Mouse (Mus musculus): Measurements from ENCODE around the gene Glra1. TPM values are rescaled to one million over a fixed set of nuclear protein-coding genes. Genes with fewer than 3 reads are reported as not detected.

Gene Glra1
- total RNA-seq, 2 experiments from 2014 or later: 1.5 to 2.1 TPM

DNA sequence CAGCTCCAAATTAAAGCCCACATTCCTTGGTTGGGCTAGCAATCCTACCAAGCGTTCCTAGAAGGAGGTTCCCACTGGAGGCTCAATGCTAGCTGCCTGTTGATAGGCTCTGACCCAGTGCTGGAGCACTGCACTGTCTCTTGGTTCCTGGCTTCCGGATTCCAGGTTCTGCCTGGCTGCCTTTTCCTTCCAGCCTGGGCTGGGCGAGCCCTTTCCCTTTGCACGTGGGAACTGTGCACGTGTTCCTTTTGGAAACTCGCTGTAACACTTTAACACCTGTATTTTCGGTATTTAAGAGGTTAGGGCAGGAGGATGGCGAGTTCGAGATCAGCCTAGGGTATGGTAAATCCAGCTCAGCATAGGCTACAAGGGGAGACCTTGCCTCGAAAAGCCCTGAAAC, 140.0 kb downstream of the Glra1 start:
- Histone ChIP-seq H3K4me3 (peak overlapping the region; percentile 67; the same call in 1 of the 2 replicates), H3K27ac (peak overlapping the region; percentile 95)
- DNase-seq (ENCODE audit: extremely low spot score in 1 of 2, low spot score in 2 of 2): no peak
- intact Hi-C loops (cut with DNase I): no loop called here
- no peak for TF ChIP-seq CTCF (IDR thresholded peaks at IDR 0.05)

DNA sequence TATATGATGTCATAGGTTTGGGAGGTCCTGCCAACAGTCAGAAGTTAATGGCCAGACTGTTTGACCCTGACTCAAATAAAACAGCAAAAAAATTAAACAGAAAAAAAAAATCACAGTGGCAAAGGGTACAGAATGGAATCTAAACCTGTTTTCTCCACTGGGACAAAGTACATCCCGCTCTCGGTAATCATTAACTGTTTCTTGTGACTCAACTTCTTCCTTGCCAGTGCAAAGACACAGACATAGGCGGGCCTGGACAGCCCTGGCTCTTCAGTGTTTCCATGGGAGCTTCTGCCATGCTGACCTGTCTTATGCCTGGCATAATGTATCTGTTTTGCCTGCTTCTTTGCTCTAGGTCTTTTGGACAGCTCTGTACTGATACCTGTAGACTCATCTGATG, 142.8 kb downstream of the Glra1 start:
- no peak for TF ChIP-seq CTCF (IDR thresholded peaks at IDR 0.05)
- H3K4me3 ChIP-seq: no peak overlapping the region
- DNase-seq (ENCODE audit: extremely low spot score in 1 of 2, low spot score in 2 of 2): no peak
- no peak overlapping the region for H3K27ac ChIP-seq
- intact Hi-C loops (cut with DNase I): no loop called here

DNA sequence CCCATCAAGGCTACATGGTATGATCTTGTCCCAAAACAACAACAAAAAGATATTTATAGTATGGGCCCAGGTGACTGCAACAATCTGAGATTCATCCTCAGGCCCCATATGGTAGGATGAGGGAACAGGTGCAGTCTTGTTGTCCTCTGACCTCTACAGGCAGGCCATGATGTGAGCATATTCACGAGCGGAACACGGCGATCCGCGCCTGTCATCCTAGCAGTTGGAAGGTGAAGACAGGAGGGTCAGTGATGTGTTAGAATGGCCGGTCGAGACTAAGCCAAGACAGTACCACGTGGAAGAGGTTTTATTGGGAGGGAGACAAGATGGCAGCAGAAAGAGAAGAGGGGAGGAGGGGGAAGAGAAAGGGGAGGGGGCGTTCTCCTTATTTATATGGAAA, 143.3 kb downstream of the Glra1 start:
- intact Hi-C loops (cut with DNase I): no loop called here
- TF ChIP-seq CTCF (IDR thresholded peaks at IDR 0.05): no peak
- Histone ChIP-seq H3K27ac (no peak overlapping the region), H3K4me3 (no peak overlapping the region)
- DNase-seq (ENCODE audit: extremely low spot score in 1 of 2, low spot score in 2 of 2): no peak

Small RNA genes lying within 50 kb of the gene (microRNA-seq; reads per million reads assigned to microRNA genes)
- gene Mir7652: 0 reads per million in 2 experiments

Other genes starting within 250 kb of the Glra1 start
- 100 to 1,000 TPM; 177 to 202 TPM for gene Sparc, start 185.0 kb downstream of the Glra1 start, total RNA-seq (2021)
- gene Atox1, start 147.0 kb downstream of the Glra1 start, total RNA-seq (2021): 10 to 100 TPM; 87.0 to 97.9 TPM
- gene G3bp1, start 138.5 kb downstream of the Glra1 start, total RNA-seq (2021): 10 to 100 TPM; 34.8 to 35.0 TPM

Measured in left cerebral cortex, adult 2 months (tissue).